Mouse (Mus musculus) urinary bladder, postnatal 14 days (tissue): ENCODE measurements around the gene AU022252.
A peak's percentile ranks its signal among the peaks of the same experiment; 100 is the strongest.
"Not testable (repeated sequence)": the region's sequence is repeated elsewhere in the genome, so short reads cannot be mapped to it uniquely, and the experiment has no call there.

Experiments used
- DNase-seq: peaks from one replicate; pipeline ENCODE4 v3.0.0; 2021; ENCODE audit warnings: low spot score

AU022252 gene

DNA sequence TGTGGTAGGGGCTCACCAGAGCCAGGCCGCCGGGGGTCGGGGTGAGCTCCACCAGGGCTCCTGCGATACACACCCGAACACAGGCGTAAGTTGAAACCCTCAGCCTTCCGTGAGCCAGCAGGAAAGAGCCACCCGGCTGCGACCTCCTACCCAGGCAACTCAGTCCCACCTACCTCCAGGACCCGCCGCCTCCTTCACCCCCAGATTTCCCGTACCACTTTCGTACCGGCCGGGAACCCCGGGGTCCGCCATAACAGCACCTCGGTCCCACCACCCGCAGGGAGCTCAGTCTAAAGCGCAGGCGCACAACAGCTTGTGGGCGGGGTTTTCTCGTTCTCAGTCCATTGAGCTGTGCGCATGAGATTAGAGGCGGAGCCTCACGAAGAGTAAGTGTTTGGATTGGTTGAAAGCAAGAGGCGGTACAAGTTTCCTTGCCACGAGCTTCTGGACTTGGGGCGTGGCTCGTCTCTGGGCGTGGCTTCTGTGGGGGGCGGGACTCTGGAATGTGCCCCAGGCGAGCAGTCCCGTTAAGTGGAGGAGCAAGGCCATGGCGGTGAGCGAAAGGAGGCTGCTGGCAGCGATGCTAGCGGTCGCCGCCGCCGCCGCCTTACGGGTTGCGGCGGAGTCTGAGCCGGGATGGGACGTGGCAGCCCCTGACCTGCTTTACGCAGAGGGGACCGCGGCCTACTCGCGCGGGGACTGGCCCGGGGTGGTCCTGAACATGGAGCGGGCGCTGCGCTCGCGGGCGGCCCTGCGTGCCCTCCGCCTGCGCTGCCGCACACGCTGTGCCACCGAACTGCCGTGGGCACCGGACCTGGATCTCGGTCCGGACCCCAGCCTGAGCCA lies at the start of gene AU022252, which contains the start of gene P3h1:
TSS of gene AU022252 (minus strand) at position 303 of the 846 bp plus-strand sequence.
TSS of gene P3h1 (plus strand) at position 506 of the 846 bp plus-strand sequence.
- peak; percentile 99 for DNase-seq

DNA sequence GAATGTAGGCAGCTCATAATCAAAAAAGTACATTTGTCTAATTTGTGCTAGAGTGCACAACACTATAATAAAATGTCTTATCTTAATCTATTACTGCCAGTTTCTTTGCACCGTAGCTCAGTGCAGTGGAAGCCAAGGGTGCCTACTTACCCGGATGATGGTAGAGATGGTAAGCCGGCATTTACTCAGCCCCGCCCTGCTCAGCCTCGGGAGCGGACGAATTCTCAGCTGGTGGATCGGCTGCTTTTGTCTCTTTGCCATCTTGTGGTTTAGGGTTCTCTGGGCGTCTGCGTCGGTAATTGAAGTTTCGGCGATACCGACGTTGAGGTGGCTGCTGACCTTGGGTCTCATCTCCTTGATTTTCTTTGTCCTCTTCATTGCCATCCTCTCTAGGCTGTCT lies 46.3 kb upstream of the AU022252 start:
- DNase-seq, result not testable (repeated sequence)

DNA sequence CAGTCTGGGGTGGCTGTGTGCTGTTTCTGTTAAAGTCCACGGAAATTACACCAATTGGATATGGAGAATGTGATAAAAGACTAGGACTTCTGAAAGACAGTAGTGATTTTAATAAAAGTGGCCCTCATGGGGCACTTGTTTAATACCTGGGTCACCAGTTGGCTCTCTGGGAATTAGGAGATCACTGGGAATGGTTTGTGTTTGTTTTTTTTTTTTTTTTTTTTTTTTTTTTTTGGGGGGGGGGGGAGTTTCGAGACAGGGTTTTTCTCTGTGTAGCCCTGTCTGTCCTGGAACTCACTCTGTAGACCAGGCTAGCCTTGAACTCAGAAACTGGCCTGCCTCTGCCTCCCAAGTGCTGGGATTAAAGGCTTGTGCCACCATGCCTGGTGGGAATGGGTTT lies 43.2 kb upstream of the AU022252 start:
- DNase-seq, result no peak

DNA sequence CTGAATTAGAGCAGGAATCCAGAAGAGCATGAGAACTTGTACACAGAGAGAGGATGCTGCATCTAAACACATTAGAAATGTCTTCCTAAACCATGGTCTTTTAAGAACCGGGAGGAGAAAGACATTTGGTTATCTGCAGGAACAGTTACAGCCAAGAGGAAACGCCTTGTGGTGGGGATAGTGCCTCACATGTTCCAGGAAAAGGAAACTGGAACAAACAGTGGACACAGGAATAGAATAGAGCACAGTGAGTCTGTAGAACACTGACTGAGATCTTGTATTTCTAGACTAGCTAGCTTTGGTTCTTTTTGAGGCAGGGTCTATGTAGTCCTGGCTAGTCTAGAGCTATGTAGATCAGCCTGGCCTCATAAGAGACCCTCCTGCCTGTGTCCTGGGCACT lies 42.7 kb upstream of the AU022252 start:
- no peak for DNase-seq

DNA sequence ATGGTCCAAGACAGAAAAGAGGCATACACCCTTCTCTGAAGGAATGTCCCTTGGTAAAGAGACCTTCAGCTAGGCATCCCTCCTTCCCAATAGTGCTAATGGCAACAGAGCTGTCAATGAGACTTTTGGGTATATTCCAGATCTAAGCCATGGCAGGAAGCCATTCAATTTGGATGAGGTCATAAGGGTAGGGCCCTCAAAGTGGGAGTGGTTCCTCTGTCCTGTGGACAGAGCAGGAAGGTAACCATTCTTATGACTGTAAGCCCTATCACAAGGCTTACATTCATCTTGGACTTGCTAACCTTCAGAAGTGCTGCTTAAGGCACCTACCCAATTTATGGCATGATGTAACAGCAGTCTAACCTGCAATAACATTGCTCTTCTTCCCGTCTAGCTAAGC lies 42.1 kb upstream of the AU022252 start:
- DNase-seq, result no peak

DNA sequence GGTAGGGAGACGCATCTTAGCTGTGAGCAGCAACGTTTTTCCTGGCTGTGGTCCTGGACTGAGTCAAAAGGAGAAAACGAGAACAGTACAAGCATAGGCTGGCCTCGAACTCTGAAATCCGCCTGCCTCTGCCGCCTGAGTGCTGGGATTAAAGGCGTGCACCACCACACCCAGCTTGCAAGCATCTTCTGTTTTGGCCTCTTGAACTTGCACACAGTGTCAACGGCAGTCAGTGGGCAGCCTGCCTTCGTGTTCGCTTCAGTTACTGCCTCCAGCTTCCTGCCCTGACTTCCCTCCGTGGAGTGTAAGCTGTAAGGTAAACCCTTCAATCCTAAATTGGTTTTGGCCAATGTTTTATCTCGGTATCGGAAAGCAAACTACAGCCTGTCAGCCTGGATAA lies 34.1 kb upstream of the AU022252 start:
- no peak for DNase-seq

DNA sequence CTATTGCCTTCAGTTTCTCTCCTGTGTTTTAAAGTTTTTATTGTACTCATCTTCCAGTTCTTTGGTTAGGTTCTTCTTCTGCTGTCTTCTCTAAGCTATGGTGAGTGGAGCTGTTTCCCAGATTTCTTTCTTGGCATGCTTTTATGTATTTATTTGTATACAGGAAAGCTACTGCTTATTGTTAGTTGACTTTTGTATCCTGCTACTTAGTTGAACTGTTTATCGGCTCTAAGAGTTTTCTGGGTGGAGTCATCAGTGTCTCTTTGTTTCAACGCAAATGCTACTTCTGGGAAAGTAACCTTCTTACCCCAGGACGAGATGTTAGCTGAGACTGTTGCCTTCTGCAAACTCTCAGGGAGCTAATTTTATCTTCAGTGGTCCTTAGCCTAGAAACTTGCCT lies 30.9 kb upstream of the AU022252 start:
- DNase-seq, result no peak

DNA sequence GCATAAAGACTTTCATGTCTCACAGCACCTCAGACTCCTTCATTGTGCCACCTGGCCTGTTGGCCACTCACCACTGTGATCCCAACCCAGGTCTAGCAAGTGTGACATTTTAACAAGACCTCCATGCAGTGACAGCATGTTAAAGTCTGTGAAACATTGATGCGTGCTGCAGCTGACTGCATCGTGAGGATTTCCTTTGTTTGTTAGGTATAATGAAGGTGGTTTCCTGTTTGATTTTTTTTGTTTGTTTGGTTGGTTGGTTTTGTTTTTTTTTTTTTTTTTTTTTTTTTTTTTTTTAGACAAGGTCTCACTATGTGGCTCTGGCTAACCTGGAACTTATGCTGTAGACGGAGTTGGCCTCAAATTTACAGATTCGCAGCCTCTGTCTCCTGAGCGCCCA lies 30.0 kb upstream of the AU022252 start:
- DNase-seq, result no peak

DNA sequence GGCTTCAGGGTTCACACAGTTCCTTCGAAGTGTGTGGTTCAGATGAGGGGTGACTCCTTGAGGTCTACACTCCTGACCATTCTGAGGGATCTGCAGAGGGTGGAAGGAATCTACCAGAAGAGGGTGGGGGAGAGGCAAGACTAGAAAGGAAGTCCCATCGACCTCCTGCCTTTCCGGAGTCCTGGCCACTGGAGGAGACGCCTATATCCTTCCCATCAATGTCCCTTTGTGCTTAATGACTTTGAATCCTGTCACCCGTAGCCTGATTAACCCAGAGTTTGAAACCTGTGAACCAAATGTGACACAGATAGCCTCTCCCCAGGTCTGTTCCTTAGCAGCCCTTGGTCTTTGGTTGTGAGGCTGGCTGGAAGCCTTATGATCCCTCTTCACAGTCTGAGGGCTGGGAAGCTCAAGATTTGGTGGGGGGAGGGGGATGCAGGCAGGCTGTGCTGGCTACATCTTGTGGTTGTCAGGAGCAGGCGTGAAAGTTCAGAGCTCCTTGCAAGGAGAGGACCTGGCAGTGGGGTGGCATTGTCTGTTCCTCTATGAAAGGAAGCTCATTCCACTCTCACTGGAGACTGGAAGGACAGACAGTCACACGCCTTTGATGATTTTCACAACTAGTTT lies 28.7 kb upstream of the AU022252 start:
- no peak for DNase-seq

DNA sequence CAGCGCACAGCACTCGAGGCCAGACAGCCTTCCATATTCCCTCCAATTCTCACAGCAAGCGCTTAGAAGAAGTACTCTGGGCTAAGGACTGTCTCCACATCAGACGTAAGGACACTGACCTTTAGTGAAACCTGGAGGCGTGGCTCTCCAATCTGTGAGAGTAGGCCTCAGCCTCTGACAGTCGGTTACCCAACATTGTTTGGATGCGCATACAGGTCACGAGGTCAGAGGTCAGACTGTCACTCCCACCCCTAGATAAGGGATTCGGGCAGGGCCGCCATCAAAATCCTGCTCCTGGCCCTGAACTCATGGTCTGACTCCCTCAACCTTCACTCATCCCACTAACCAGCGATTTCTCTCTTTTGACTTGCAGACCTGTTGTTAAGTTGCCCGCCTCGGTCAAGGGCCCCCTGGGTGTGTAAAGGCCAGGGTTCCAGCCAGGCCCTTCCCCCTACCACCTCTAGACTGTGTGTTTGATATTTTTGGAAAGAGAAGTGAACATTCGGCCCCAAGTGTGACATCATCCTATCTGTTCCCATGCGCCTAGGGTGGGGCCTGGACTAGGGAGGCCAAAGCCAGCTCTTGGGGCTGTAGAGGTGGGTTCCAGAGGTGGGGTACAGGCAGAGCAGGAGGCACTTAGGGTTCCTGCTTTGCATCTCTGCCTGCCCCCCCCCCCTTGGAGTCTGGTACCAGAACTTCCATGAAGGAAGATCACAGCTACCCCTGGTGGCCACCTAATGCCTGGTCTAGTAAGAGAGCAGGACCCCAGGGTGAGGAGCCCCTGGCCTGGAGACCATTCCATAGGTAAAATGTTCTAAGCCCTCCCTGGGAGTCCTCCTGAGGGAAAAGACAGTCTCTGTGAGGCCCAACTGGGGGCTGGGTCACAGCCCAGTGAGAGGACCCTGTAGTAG lies 27.1 kb upstream of the AU022252 start:
- DNase-seq, result no peak

DNA sequence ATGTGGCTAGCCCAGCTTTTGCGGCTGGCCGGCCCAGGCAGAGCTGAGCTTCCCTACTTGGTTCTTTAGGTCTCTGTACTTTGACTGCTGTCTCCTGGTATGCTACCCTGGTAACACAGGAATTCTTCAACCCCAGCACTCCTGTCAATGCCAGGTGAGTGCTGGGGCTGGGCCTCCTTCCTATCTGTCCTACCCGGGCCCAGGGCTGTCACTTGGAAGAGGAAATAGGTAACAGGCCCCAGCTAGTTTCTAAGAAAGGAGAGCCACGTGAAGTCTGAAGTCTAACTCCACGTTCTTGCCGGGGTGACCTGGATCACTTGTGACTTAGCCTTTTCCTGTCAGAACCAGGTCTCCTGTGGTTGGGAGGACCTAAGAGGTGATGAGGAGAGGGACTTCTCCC lies 24.6 kb upstream of the AU022252 start:
- no peak for DNase-seq

DNA sequence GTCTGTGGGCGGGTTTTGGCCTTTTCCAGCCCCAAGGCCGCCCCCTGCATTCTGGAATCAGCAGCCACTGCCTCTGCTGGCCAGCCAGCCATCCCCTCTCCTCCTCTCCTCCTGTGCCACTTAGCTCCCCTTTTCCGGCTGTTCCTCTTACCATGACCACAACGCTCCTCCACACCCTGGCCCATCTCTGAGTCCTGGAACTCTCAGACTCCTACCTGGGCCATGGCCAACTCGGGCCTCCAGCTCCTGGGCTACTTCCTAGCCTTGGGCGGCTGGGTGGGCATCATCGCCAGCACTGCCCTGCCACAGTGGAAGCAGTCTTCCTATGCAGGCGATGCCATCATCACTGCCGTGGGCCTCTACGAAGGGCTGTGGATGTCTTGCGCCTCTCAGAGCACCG lies 22.8 kb upstream of the AU022252 start, which contains the start of gene Cldn19:
TSS of gene Cldn19 (plus strand) at position 64 of the 400 bp plus-strand sequence.
- no peak for DNase-seq

DNA sequence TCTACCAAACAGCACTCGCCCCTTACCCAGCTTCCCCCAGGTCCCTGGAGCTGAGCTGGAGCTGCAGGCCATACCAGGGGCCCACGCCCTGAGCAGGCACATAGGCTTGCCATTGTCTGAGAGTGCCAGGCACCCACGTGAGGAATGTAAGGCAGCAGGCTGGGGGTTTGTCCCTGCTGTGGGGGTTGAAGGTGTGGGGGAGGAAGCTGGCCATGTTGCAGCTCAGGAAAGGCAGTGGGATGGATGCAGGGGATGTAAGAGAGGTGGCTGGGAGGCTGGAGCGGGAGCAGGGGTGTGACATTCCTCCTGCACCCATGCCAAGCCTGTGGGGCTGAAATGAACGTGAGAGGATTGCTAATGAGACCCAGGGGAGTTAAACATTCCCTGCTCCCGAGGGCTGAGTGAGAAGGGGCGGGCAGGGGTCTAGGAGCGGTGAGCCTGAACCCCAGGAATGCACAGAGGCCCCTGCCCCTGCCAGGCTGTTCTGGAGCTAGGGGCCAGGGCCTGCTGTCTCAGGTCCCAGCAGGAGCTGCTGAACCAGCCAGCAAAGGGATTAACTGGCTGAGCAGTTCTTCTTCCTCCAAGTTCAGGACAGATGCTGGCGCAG lies 21.6 kb upstream of the AU022252 start:
- no peak for DNase-seq

DNA sequence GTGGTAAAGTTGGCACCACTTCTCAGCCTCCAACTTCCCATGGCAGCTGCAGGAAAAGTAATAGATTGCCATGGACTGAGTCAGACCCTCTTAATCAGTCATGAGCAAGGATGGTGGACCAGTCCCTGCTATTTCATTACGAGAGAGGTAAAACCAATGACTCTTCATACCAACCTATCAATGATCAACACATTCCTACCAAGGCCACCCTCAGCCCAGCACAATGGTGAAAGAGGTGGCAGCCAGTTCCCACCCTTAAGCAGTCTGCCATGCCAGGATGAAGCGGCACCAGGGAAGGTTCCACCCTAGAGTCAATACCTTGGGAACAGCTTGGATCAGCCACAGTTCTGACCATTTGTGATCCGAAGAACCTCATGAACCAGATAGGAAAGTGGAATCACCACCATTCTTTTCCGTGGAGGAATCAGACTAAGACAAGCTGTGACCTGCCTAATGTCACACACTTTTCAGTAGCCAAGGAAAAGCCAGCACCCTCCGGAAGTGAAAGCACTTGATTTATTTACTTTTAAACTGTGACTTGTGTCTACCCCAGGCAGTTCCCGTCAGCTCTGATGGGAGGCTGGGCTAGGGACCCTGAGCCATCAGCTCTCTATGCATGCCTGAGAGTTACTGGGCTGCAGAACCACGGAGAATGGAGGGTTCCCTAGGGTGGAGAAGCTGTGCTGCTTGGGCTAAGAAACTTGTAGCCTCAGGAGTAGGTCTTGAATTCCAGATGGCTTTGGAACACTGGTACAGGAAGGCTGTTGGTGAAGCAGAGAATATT lies 19.7 kb upstream of the AU022252 start:
- DNase-seq, result no peak

DNA sequence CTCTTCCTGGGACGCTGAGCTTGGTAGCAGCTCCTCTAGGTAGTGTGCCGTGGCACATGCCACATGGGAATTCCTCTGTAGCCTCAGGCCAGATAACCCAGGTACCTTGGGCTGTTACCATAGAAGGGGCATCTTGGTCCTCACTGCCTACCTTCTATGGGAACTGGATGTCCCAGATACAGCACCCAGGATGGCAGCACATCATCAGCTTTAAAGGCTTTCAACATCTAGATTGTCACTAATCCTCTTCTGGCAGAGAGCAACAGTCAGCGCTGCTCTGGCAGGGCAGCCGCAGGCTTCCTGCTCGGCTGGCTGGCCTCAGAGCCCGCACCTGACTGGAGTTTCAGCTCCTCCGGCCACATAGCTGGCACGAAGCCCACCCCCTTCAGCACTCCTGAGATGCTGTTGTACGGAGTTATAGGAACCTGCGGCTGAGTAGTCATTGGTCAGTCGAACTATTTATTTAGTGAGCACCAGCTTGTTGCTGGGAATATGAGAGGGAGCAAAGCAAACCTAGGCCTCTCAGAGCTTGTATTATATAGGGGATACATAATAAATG lies 16.0 kb upstream of the AU022252 start:
- no peak for DNase-seq

DNA sequence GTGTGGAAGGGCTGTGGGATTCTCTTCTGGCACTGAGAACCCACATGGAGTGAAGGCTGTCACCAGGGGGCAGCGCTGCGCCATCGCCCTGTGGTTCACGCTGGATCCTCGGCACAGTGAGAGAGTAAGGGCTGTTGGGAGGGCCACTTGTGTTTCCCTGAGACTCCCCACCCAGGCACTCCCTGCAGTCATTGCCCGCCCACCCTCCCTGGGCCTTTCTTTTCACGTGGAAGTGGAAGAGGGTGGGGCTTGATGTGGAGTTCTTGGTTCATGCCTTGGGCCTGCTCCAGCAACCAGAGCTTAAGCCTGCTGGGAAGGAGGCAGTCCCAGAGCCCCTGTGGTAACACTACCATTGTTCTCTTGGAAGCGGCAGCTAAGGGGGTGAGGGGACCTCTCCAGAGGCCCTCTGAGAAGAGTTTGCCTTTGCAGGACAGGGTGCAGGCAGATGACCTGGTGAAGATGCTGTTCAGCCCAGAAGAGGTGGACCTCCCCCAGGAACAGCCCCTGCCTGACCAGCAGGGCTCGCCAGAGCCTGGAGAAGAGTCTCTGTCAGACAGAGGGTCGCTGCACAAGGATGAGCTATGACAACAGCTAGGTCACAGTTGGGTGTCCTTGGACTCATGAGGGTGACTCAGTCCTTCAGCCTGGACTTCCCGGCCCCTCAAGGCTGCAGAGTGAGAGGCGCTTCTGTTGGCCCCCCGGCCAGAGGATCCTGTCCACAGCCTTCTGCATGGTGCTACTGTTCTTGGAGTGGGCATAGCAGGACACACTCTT lies 15.1 kb upstream of the AU022252 start:
- DNase-seq, result peak; percentile 79

DNA sequence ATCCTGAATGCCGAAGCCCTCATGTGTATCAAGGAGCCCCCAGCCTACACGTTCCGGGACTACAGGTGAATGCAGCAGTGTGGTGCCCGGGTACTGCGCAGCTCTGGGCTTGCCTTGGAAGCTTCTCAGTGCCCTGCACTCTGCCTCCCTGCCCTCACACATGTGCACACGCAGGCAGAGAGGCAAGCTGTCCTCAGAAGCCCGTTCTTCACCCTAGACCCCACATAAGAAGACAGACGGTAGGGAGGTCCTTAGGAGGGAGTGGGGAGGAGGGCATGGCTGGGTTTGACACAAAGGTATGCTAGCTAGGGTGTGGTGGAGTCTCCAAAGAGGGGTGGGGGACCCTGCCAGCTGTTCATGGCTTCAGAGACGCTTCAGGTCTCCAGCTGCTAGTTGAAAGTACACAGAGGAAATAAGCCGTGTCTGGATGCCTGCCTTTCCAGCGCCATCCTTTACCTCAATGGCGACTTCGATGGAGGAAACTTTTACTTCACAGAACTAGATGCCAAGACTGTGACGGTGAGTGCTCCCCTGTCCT lies 14.2 kb upstream of the AU022252 start:
- no peak for DNase-seq

DNA sequence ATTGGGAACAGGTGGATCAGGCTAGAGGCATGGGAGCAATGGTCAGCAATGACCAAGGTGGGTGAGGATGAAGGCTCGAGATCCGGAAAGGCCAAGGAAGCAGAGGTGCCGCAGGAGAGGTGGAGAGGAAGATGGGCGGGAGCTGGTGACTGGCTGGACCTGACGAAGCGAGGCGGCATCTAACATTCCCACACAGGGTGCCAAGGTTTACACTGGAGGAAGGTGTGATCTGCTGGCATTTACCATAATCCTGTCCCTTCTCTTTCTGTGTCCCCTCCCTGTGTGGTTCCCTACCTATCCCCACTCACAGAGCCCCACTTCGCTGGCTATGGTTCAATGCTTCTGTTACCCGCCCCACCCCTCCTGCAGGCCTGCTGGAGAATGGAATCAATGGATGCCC lies 13.4 kb upstream of the AU022252 start:
- no peak for DNase-seq

DNA sequence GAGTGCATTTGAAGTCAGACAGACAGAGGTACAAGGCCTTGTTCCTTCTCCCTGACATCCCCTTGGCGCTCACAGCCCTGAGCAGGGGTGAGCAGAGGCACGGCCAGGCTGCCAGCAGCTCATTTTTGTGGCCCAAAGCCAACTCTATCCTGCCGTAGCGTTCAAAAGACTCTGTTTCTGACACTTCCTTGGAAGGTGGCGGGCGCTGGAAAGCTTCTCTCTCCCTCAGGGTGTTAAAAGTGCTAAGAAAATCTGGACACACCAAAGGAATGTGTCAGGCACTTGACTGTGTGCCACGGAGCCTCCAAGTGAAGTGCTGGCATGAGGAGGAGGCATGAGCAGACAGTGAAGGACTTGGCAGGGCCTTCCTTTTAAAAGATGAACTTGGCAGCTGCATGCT lies 13.0 kb upstream of the AU022252 start:
- peak; percentile 59 for DNase-seq
